Mouse (Mus musculus): ENCODE results near the gene Atp1a4.

Gene Atp1a4

GRCm38 (mm10) chr1:172197851-172198250 is 60.4 kb downstream of the Atp1a4 start:
- no peak for DNase-seq (ENCODE audit: low spot score in 2 of 2)

- no peak for DNase-seq (ENCODE audit: low spot score in 2 of 2)
Measured at GRCm38 (mm10) chr1:172197146-172197545, 61.1 kb downstream of the Atp1a4 start.

- no peak for DNase-seq (ENCODE audit: low spot score in 2 of 2)
Measured at GRCm38 (mm10) chr1:172194435-172194834, 63.8 kb downstream of the Atp1a4 start.

GRCm38 (mm10) chr1:172192217-172192616 is 66.0 kb downstream of the Atp1a4 start:
- no peak for DNase-seq (ENCODE audit: low spot score in 2 of 2)

GRCm38 (mm10) chr1:172191578-172191977 is 66.6 kb downstream of the Atp1a4 start:
- no peak for DNase-seq (ENCODE audit: low spot score in 2 of 2)

- no peak for DNase-seq (ENCODE audit: low spot score in 2 of 2)
Measured at GRCm38 (mm10) chr1:172188891-172189290, 69.3 kb downstream of the Atp1a4 start.

- no peak for DNase-seq (ENCODE audit: low spot score in 2 of 2)
Measured at GRCm38 (mm10) chr1:172186401-172187289, 71.6 kb downstream of the Atp1a4 start.

- no peak for DNase-seq (ENCODE audit: low spot score in 2 of 2)
Measured at GRCm38 (mm10) chr1:172183915-172184314, 74.3 kb downstream of the Atp1a4 start.

GRCm38 (mm10) chr1:172183056-172183455 is 75.2 kb downstream of the Atp1a4 start:
- no peak for DNase-seq (ENCODE audit: low spot score in 2 of 2)

- no peak for DNase-seq (ENCODE audit: low spot score in 2 of 2)
Measured at GRCm38 (mm10) chr1:172181777-172182176, 76.4 kb downstream of the Atp1a4 start.

- DNase-seq (ENCODE audit: low spot score in 2 of 2): no peak
Measured at GRCm38 (mm10) chr1:172180881-172181280, 77.3 kb downstream of the Atp1a4 start.

GRCm38 (mm10) chr1:172179102-172179501 is 79.1 kb downstream of the Atp1a4 start:
- no peak for DNase-seq (ENCODE audit: low spot score in 2 of 2)

GRCm38 (mm10) chr1:172177791-172178190 is 80.4 kb downstream of the Atp1a4 start:
- no peak for DNase-seq (ENCODE audit: low spot score in 2 of 2)
